Mouse (Mus musculus) bone marrow macrophage, adult 2 months (primary cell): ENCODE data around the gene Tlr9.

ENCODE experiments used
- CTCF ChIP-seq: IDR thresholded peaks from 2 replicates; pipeline ENCODE4 v1.5.1; 2012; ENCODE audit warnings: low read depth, mild to moderate bottlenecking, low read length, moderate library complexity
- POLR2A ChIP-seq: IDR thresholded peaks from 2 replicates; pipeline ENCODE4 v1.6.1; 2012; ENCODE audit warnings: mild to moderate bottlenecking, low read depth, low read length, borderline replicate concordance

DNA sequence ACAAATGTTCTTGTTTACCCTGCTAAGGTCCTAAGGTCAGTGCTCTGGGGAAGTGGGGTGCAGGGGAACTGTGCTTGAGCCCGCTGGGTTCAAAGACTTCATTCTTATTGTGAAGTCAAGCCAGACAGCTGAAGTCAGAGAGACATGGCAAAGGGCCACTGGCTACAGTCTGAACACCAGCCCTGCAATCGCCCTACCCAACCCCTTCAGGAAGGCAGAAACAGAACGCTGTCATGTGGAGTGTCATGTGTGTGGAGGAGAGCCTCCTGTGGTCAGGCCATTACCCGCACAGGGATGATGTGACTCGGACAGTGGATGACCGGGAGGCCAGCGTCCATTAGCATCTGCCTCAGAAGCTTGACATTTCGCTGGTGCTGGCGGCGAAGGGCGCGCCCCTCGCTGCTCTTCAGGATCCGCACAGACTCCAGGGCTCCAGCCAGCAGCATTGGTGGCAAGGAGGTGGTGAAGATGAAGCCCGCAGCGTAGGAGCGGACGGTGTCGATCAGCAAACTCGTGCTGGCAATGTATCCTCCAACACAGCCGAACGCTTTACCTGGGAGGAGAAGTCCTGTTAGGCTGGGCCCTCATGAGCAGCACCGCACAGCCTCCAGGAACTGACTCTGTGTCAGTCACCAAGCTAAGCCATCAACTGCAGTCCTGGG is 13.9 kb downstream of the Tlr9 start:
- TF ChIP-seq CTCF, result no peak
- TF ChIP-seq POLR2A, result no peak
